ENCODE assay signal across 9 mouse cellular contexts in genomic region chr2:84774751-84775150, GRCm38 (mm10). TPM values are rescaled to one million over a fixed set of nuclear protein-coding genes. Genes with fewer than 3 reads are reported as not detected.
DNase-seq lines count a peak whose midpoint lies in the region; ATAC-seq and TF ChIP-seq lines count a peak whose summit lies in the region.
"Had no signal": no experiment of that assay in that cellular context is flagged by ENCODE, and none has a peak within 500 bp of the region (broad histone marks: within the 10 kb centered on the region; RNA-seq: fewer than 3 reads in every experiment).

No protein-coding gene starts in this region.

- peaks cover 11% of the 10 kb centered on the region for H3K4me1 ChIP-seq in embryonic facial prominence, embryonic 13.5 days
- H3K4me1 ChIP-seq in heart, embryonic 11.5 days (ENCODE audit: control insufficient read depth, insufficient read depth, low read length), result peaks cover 7% of the 10 kb centered on the region; the same call in 1 of the 2 replicates
- H3K4me1 ChIP-seq in lung, adult 2 months (ENCODE audit: control insufficient read depth, insufficient read depth, low read length), result no peaks in the 10 kb centered on the region

- no peaks in the 10 kb centered on the region for H3K27me3 ChIP-seq in embryonic facial prominence, embryonic 13.5 days
- H3K27me3 ChIP-seq in heart, embryonic 11.5 days (ENCODE audit: control insufficient read depth, insufficient read depth, low read length), result no peaks in the 10 kb centered on the region

- peak overlapping the region; percentile 39 for H3K4me3 ChIP-seq in embryonic facial prominence, embryonic 13.5 days
- H3K4me3 ChIP-seq in heart, embryonic 11.5 days (ENCODE audit: low read depth, low read length), result peak overlapping the region; percentile 30
- peak overlapping the region; percentile 69 for H3K4me3 ChIP-seq in lung, adult 2 months (replicated peaks; ENCODE audit: extremely low read depth, low read depth, low read length)

- no peak overlapping the region; the same call in 1 of the 2 replicates for H3K27ac ChIP-seq in embryonic facial prominence, embryonic 13.5 days
- 0 out of 2 replicates have a peak overlapping the region, but pooled peaks have one; percentile 5 for H3K27ac ChIP-seq in heart, embryonic 11.5 days (ENCODE audit: low read depth, low read length)

- H3K4me2 ChIP-seq in embryonic facial prominence, embryonic 13.5 days, result peak overlapping the region; percentile 63
- peak overlapping the region; percentile 55 for H3K4me2 ChIP-seq in heart, embryonic 11.5 days

- H3K9ac ChIP-seq in embryonic facial prominence, embryonic 13.5 days, result peak overlapping the region; percentile 53
- peak overlapping the region; percentile 40; the same call in 1 of the 2 replicates for H3K9ac ChIP-seq in heart, embryonic 11.5 days (ENCODE audit: low read depth, low read length)

- H3K9me3 ChIP-seq in embryonic facial prominence, embryonic 13.5 days, result no peaks in the 10 kb centered on the region
- H3K9me3 ChIP-seq in heart, embryonic 11.5 days (replicated peaks; ENCODE audit: control insufficient read depth, low read length), result no peaks in the 10 kb centered on the region

- intact Hi-C loops in left cerebral cortex, postnatal 4 days (cut with DNase I), result no loop called here

- no peaks in the 10 kb centered on the region for H3K36me3 ChIP-seq in embryonic facial prominence, embryonic 13.5 days
- H3K36me3 ChIP-seq in heart, embryonic 11.5 days (ENCODE audit: control insufficient read depth, insufficient read depth, low read length), result no peaks in the 10 kb centered on the region

- ATAC-seq in embryonic facial prominence, embryonic 13.5 days (ENCODE audit: insufficient number of reproducible peaks, insufficient read depth, low FRiP score, low TSS enrichment, low read depth), result peak; percentile 85
- peak; percentile 79 for ATAC-seq in heart, embryonic 11.5 days (replicated peaks; ENCODE audit: insufficient number of reproducible peaks, low FRiP score, low TSS enrichment)

- TF ChIP-seq POLR2A in lung, adult 2 months (IDR thresholded peaks at IDR 0.05; ENCODE audit: borderline replicate concordance, extremely low read depth, low read depth, low read length), result peak; percentile 77; the same call in 1 of the 2 replicates

- 3% methylated on average over 12 of the region's 15 CpGs for WGBS in embryonic facial prominence, embryonic 13.5 days
- WGBS in heart, embryonic 11.5 days (ENCODE audit: insufficient replicate concordance), result 1% methylated on average over 15 of the region's 15 CpGs
- WGBS in lung, adult 2 months, result 21% methylated on average over 15 of the region's 15 CpGs

- DNase-seq in left cerebral cortex, postnatal 4 days, result peak; percentile 83
- DNase-seq in left cerebral cortex, adult 8-10 months (ENCODE audit: low spot score in 2 of 2), result no peak
- peak; percentile 50 for DNase-seq in kidney, adult 9 months
- peak; percentile 51 for DNase-seq in lung, adult 2 months
- DNase-seq in ovary, postnatal 14 days (ENCODE audit: low spot score), result peak; percentile 64
- DNase-seq in thymus, postnatal 4 days, result no peak

- TF ChIP-seq CTCF in lung, adult 2 months (IDR thresholded peaks at IDR 0.05; ENCODE audit: insufficient read depth, low read length), result no peak

RNA-seq across cellular contexts. Expression of gene Serping1, which starts 0.5 kb away (rescaled TPM):
- 1 to 10 TPM; 5.6 to 6.2 TPM for total RNA-seq in left cerebral cortex, postnatal 4 days (2021)
- 1 to 10 TPM; 6.6 to 9.6 (median 7.8) TPM for total RNA-seq in left cerebral cortex, adult 8-10 months (2022)
- 26.0 and 31.3 TPM in 2 replicates for polyA plus RNA-seq in embryonic facial prominence, embryonic 13.5 days (2015; fragmentation: Nextera tagmentation; extraction: Ambion mirVana)
- 35.0 and 41.8 TPM in 2 replicates for polyA plus RNA-seq in heart, embryonic 11.5 days (2014; fragmentation: Nextera tagmentation; extraction: Ambion mirVana)
- polyA plus RNA-seq in lung, adult 2 months (2012; rRNA removed), result 822 and 853 TPM in 2 replicates
- total RNA-seq: hematopoietic stem cell, adult 5-6 weeks had no signal

RNA-seq across cellular contexts. Expression of gene Ube2l6, which starts 23.9 kb away (rescaled TPM):
- 1 to 10 TPM; 5.3 to 5.7 TPM for total RNA-seq in left cerebral cortex, postnatal 4 days (2021)
- total RNA-seq in left cerebral cortex, adult 8-10 months (2022), result 1 to 10 TPM; 7.3 to 8.4 (median 7.6) TPM
- polyA plus RNA-seq in embryonic facial prominence, embryonic 13.5 days (2015; fragmentation: Nextera tagmentation; extraction: Ambion mirVana), result 28.1 and 32.7 TPM in 2 replicates
- polyA plus RNA-seq in heart, embryonic 11.5 days (2014; fragmentation: Nextera tagmentation; extraction: Ambion mirVana), result 95.9 and 105 TPM in 2 replicates
- 45.0 and 47.0 TPM in 2 replicates for polyA plus RNA-seq in lung, adult 2 months (2012; rRNA removed)

RNA-seq across cellular contexts. Expression of gene Gm19426, which starts 31.3 kb away (rescaled TPM):
- 1 to 10 TPM; 5.8 to 6.9 TPM for total RNA-seq in left cerebral cortex, postnatal 4 days (2021)
- total RNA-seq in left cerebral cortex, adult 8-10 months (2022), result 1 to 10 TPM in 2 of 4 experiments, under 1 TPM in 2; 0.89 to 2.3 (median 1.3) TPM
- 8.6 and 9.6 TPM in 2 replicates for polyA plus RNA-seq in embryonic facial prominence, embryonic 13.5 days (2015; fragmentation: Nextera tagmentation; extraction: Ambion mirVana)
- 6.6 and 6.9 TPM in 2 replicates for polyA plus RNA-seq in heart, embryonic 11.5 days (2014; fragmentation: Nextera tagmentation; extraction: Ambion mirVana)
- 1.8 and 4.1 TPM in 2 replicates for polyA plus RNA-seq in lung, adult 2 months (2012; rRNA removed)
- total RNA-seq: hematopoietic stem cell, adult 5-6 weeks had no signal

RNA-seq across cellular contexts. Expression of gene Ypel4, which starts 40.9 kb away (rescaled TPM):
- 10 to 100 TPM; 13.7 to 15.4 TPM for total RNA-seq in left cerebral cortex, postnatal 4 days (2021)
- 10 to 100 TPM; 67.7 to 77.9 (median 74.4) TPM for total RNA-seq in left cerebral cortex, adult 8-10 months (2022)
- polyA plus RNA-seq in embryonic facial prominence, embryonic 13.5 days (2015; fragmentation: Nextera tagmentation; extraction: Ambion mirVana), result 9.8 and 12.1 TPM in 2 replicates
- polyA plus RNA-seq in heart, embryonic 11.5 days (2014; fragmentation: Nextera tagmentation; extraction: Ambion mirVana), result 8.5 and 13.8 TPM in 2 replicates
- 1.6 and 2.0 TPM in 2 replicates for polyA plus RNA-seq in lung, adult 2 months (2012; rRNA removed)

RNA-seq across cellular contexts. Expression of gene Clp1, which starts 47.6 kb away (rescaled TPM):
- total RNA-seq in left cerebral cortex, postnatal 4 days (2021), result 1 to 10 TPM; 8.3 to 9.3 TPM
- total RNA-seq in left cerebral cortex, adult 8-10 months (2022), result 10 to 100 TPM in 2 of 4 experiments, 1 to 10 TPM in 2; 9.1 to 11.1 (median 10.3) TPM
- 32.7 and 39.0 TPM in 2 replicates for polyA plus RNA-seq in embryonic facial prominence, embryonic 13.5 days (2015; fragmentation: Nextera tagmentation; extraction: Ambion mirVana)
- 26.6 and 30.4 TPM in 2 replicates for polyA plus RNA-seq in heart, embryonic 11.5 days (2014; fragmentation: Nextera tagmentation; extraction: Ambion mirVana)
- polyA plus RNA-seq in lung, adult 2 months (2012; rRNA removed), result 6.0 and 10.3 TPM in 2 replicates

Comparison
In these comparisons a context has a peak if more than half of its experiments do, and no peak if none do; other contexts are left out.
1. DNase-seq: peak in left cerebral cortex, postnatal 4 days (single experiment), kidney, adult 9 months (single experiment), lung, adult 2 months (single experiment) and ovary, postnatal 14 days (single experiment); none in left cerebral cortex, adult 8-10 months (0 of 2) and thymus, postnatal 4 days (single experiment).
2. RNA of gene Serping1, which starts 0.5 kb away (polyA plus RNA-seq): 822 to 853 TPM in lung, adult 2 months; 35.0 to 41.8 TPM in heart, embryonic 11.5 days and 26.0 to 31.3 TPM in embryonic facial prominence, embryonic 13.5 days; every median in the first group is over 10 times any median in the second.
3. Peak in every context shown above with its lines, with median percentiles within 50 percentile points of each other: H3K4me3 ChIP-seq.